Mouse (Mus musculus) A20 (cell line): Measurements from ENCODE around the gene Pnmal2.

Source experiments
- DNase-seq: peaks from one replicate; pipeline ENCODE4 v3.0.0-alpha.2; 2011; ENCODE audit warnings: low read depth, low spot score

Pnmal2 gene

DNA sequence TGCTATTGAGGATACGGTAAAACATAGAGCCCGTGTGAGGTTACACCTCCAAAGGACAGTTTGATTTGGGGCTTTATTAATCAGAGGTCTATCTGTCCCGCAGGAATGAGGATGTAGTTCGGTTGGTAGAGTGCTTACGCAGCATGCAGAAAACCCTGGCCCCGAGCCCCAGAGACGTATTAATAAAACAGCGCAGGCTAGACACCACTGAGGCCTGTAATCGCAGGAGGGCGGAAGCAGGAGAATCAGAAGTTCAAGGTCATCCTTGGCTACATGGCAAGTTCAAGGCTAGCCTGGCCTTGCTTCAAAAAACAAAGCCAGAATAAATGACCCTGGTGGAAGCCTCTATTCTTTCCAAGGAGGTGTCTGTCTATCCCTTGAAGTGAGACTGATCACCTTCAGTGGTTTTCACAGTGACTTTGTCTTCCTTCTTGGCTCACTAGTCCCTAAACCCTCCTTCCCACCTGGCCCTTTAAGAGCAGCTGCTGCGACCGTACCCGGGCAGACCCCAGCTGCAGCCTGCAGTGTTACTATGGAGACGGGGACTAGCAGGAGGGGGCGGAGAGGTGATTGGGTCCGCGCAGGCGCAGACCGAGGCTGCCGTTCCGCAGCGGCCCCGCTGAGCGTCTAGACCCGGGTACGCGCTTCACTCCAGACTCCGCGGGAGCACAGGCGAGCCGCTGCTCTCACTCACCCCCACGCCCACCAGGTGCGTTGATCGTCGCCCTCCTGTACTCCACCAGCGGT lies at the start of gene Pnmal2:
Gene Pnmal2, plus strand, starts transcription at position 622 of the 747 bp plus-strand sequence.
- DNase-seq, result no peak

DNA sequence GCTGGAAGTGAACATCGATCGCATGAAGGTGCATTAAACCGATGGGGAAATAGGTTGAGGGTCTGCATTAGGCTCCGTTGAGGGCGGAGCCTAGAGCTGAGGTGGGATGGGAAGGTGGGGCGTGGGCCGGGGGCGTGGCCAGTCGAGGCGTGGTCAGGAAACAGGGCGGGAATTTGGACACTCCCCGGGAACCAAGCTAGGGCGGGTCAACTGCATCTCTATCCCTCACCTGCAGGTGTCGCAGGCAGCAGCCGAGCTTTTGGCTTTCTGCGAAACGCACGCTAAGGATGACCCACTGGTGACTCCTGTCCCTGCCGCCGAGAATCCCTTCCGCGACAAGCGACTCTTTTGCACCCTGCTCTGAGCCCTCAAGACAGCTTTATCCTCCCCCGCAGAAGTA lies 49.5 kb upstream of the Pnmal2 start:
- DNase-seq, result peak; percentile 80

GRCm38 (mm10) chr7:16895511-16895910 lies 49.0 kb upstream of the Pnmal2 start:
- DNase-seq, result no peak

DNA sequence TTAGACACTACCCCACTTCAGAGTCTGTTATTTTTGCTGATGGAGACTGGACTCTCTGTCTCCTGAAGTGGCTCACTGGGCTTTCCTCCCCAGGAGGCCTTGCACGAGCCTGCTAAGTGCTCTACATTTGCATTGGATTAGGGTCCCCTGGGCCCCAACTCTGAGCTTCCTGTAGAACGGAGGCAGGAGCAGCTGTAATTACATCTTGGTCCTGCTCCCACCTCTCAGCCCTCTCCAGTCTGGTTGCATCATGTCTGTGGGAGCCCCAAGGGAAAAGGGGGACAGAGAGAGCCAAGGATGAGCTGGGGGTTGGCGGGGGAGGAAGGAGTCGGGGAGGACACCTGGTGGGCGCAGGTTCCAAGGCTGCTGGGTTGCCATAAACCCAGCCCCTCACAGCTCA lies 44.0 kb upstream of the Pnmal2 start:
- no peak for DNase-seq

- peak; percentile 66 for DNase-seq
Observed at GRCm38 (mm10) chr7:16903439-16903955, 41.0 kb upstream of the Pnmal2 start.

DNA sequence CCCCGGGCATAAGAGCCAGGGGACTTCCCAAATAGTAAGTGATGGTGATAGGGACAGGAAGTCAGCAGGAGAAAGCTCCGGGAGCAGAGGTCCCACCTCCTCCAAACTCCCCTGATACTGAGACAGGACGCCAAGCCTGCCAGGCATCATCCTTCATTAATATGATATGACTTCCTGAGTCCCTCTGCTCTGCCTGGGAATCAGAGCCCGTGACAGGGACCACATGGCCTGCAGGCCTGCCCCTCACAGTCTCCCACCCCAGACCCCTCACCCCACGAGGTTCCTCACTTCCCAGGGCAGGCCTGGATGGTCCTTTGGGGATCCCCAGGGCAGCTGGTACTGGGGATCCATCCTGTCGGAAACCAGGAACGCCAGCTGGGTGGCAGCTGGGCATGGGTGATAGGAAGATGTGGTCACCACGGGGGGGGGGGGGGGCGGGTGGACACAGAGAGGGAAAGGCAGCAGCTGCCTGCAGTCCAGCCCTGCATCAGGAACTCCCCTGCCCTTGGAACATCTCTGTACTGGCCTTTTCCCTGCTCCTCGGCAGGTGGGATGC lies 40.3 kb upstream of the Pnmal2 start:
- DNase-seq, result no peak

- DNase-seq, result peak; percentile 24
Observed at GRCm38 (mm10) chr7:16905491-16906021, 38.9 kb upstream of the Pnmal2 start.

DNA sequence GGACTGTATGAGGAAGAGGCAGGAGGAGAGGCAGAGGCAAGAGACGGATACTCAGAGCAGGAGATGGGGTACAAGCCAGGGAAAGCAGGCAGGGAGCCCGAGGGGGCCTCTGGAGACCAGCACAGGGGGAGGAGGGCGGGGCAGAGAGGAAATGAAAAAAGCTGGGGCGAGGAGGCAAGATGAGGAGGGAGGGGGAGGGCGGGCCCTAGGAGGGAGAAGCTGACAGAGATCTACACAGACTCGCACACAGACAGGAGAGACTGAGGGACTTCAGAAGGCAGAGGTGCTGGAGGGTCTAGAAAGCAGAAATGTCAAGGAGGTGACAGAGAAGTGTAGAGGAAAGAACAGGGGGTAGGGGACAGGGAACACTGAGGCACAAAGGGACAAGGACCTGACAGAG lies 38.2 kb upstream of the Pnmal2 start, which contains the start of gene Ptgir:
Gene Ptgir, plus strand, starts transcription at position 210 of the 400 bp plus-strand sequence.
- DNase-seq, result peak; percentile 78

GRCm38 (mm10) chr7:16906889-16907559 lies 37.5 kb upstream of the Pnmal2 start:
- no peak for DNase-seq

GRCm38 (mm10) chr7:16907842-16908241 lies 36.6 kb upstream of the Pnmal2 start:
- DNase-seq, result no peak

DNA sequence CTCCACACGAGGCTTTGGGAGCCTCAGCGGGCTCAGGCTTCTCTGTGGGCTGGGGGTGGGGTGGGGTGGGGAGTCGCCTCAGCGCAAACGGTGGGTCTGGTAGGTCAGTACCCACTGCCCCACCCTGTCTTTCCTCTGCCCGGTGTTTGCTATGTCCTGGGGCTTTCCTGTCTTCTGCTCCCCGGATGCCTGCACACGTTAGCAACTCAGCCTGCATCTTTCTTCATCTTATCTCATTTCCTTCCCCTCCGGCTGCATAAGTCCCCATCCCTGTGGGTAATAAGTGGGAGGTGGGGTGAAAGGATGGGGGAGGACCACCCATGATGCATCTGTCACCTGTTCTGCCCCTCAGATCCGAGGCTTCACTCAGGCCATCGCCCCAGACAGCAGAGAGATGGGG lies 36.1 kb upstream of the Pnmal2 start:
- no peak for DNase-seq

GRCm38 (mm10) chr7:16908859-16909258 lies 35.6 kb upstream of the Pnmal2 start:
- DNase-seq, result no peak

DNA sequence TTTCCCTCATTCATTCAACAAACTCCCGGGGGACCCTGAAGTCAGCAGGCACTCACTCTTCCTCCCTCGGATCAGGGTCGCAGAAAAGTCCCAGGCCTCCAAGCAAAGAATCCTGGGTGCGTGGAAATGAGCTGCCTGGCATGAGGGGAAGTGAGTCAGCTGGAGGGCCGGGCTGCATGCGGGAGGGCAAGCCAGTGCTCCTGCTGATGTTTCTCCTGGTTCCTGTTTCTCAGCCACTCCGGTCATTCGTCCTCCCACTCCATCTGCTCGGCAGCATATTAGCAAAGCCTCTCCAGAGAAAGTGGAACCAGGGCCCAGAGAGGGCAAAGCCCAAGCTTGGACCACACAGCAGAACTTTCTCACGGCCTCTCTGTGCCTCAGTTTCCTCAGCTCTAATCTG lies 34.6 kb upstream of the Pnmal2 start:
- DNase-seq, result no peak

- no peak for DNase-seq
Observed at GRCm38 (mm10) chr7:16911904-16912303, 32.6 kb upstream of the Pnmal2 start.

DNA sequence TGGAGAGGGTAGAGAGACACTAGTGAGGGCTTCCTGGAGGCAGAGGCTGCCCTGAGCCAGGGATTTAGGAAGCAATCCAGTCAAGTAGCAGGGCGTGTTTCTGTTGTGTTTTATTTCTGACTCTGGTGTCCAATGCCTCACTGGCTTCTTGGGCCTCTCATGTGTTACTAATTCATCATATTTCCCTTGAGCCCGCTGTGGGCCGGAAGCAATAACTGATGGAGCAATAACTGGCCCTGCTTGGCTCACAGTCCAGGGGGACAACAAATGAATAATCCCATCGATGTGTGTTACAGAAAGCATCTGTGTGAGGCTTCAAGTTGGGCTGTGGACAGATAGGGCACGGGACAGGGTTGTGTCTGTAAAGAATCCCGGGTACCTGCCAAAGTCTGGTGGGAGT lies 32.1 kb upstream of the Pnmal2 start:
- no peak for DNase-seq

GRCm38 (mm10) chr7:16913806-16914452 lies 30.6 kb upstream of the Pnmal2 start:
- DNase-seq, result peak; percentile 75

DNA sequence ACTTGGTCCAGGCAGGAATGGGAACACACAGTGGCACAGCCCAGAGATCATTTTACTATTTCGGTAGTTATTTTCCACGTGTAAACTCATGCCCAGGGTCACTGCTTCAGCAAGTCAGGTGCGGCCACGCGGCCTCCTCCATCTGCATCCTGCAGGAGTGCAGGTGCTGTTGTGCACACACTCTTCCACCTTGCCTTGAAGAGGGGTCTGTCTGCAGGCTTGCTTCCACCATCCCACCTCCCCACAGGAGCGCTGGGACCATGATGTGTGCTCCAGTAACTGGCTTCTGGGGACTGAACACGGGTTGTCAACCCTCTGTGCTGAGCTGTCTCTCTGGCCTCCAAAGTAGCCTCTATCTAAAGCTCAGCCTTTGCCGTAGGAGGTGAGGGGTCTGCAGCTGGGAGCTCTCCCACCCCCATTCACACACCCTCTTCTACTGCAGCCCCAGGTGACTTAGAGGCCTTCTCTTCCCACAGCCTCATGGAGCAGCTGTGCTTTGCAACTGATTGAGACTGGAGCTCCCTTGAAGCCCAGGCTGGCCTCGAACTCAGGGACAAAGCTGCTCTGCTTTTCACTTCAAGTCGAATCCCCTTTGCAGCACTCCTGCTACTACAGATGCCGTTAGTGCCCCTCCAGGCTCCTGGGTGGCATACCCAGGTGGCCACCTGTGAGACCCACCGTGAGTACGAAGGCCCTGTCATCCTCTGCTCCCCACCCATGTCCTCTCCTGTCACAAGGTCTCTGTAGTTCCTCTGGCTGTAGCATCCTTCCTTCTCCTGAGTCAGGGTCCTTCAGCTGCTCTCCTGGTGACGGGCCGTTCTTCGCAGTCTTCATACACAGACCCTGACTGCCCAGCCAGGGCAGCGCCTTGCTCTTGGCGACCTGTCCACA lies 29.8 kb upstream of the Pnmal2 start:
- DNase-seq, result no peak

GRCm38 (mm10) chr7:16915461-16916340 lies 28.8 kb upstream of the Pnmal2 start:
- no peak for DNase-seq

- DNase-seq, result no peak
Observed at GRCm38 (mm10) chr7:16916342-16917265, 27.9 kb upstream of the Pnmal2 start.
